Mouse (Mus musculus) liver, embryonic 14.5 days (tissue): ENCODE measurements around the gene Scamp4. TPM values are rescaled to one million over a fixed set of nuclear protein-coding genes. Genes with fewer than 3 reads are reported as not detected.

Source experiments
- ATAC-seq: fragments of 200-750 bp; cut with Nextera tagmentation; 2 replicates; pipeline ENCODE4 v1.8.0; 2017; ENCODE audit warnings: moderate number of reproducible peaks, mild to moderate bottlenecking, moderate library complexity; ENCODE audit not compliant: insufficient read depth
- DNase-seq, 3 experiments: peaks; one replicate each; pipeline ENCODE4 v3.0.0-alpha.2; 2012 to 2013; ENCODE audit warnings: low read depth in 3 of 3, low spot score in 3 of 3
- H3K27ac ChIP-seq: fragments of 300-500 bp; sonication (generic); 2 replicates; pipeline ENCODE4 v1.5.1; 2014; ENCODE audit warnings: moderate library complexity, mild to moderate bottlenecking, control low read depth, inconsistent platforms
- H3K27me3 ChIP-seq: fragments of 300-500 bp; sonication (generic); 2 replicates; pipeline ENCODE4 v1.6.1; 2014; ENCODE audit warnings: mild to moderate bottlenecking, low read length, moderate library complexity; ENCODE audit not compliant: control insufficient read depth, insufficient read depth
- H3K36me3 ChIP-seq: fragments of 300-500 bp; sonication (generic); replicated peaks from 2 replicates; pipeline ENCODE4 v1.6.1; 2014; ENCODE audit warnings: low read depth; ENCODE audit not compliant: control insufficient read depth, insufficient read depth
- H3K4me1 ChIP-seq, 2 experiments: fragments of 200-500 bp in 1 of 2; fragments of 300-500 bp in 1 of 2; sonication (generic) in 1 of 2; replicated peaks; 2 replicates each; pipeline ENCODE4 v1.6.1; 2012 to 2014; ENCODE audit warnings: antibody characterized with exemption in 1 of 2, inconsistent platforms in 1 of 2, low read length in 1 of 2; ENCODE audit not compliant: control insufficient read depth in 2 of 2, insufficient read depth in 2 of 2
- H3K4me2 ChIP-seq: fragments of 300-500 bp; sonication (generic); 2 replicates; pipeline ENCODE4 v1.6.1; 2014; ENCODE audit warnings: low read depth, mild to moderate bottlenecking, control low read depth, moderate library complexity
- H3K4me3 ChIP-seq, 2 experiments: fragments of 200-500 bp in 1 of 2; fragments of 300-500 bp in 1 of 2; sonication (generic) in 1 of 2; 2 replicates each; pipeline ENCODE4 v1.5.1; 2012 to 2014; ENCODE audit warnings: low read depth in 2 of 2, low read length in 2 of 2, mild to moderate bottlenecking in 2 of 2, control low read depth in 1 of 2, inconsistent platforms in 1 of 2, moderate library complexity in 1 of 2; ENCODE audit not compliant: insufficient read depth in 1 of 2
- H3K9ac ChIP-seq: fragments of 300-500 bp; sonication (generic); replicated peaks from 2 replicates; pipeline ENCODE4 v1.6.1; 2014; ENCODE audit warnings: mild to moderate bottlenecking, control low read depth, moderate library complexity
- H3K9me3 ChIP-seq: fragments of 300-500 bp; sonication (generic); 2 replicates; pipeline ENCODE4 v1.6.1; 2016; ENCODE audit warnings: low read length, mixed read lengths; ENCODE audit not compliant: control insufficient read depth
- CTCF ChIP-seq: IDR thresholded peaks from 2 replicates; pipeline ENCODE4 v1.5.1; 2016; ENCODE audit warnings: antibody characterized with exemption, low read depth, control low read depth
- EP300 ChIP-seq: IDR thresholded peaks from 2 replicates; pipeline ENCODE4 v1.6.1; 2016; ENCODE audit warnings: antibody characterized with exemption, low read depth
- WGBS: fragments of 180-500 bp; shearing (Covaris S2); extraction: QIAGEN DNeasy Blood & Tissue Kit; methylation state at CpG from one replicate; pipeline ENCODE4 v1.1.7; 2014; ENCODE audit not compliant: insufficient replicate concordance; 5-methylcytosine and 5-hydroxymethylcytosine counted together
- microRNA-seq: library from miRNA; unstranded; fragments of <30 nt; microRNA quantifications from one replicate; pipeline ENCODE4, GENCODE M21; 2016
- polyA plus RNA-seq, 2 experiments: library from polyadenylated mRNA; depleted of rRNA in 1 of 2; stranded (reverse) in 1 of 2; unstranded in 1 of 2; fragments of >200 nt; fragmentation: Nextera tagmentation in 1 of 2; extraction: Ambion mirVana in 1 of 2; gene quantifications; 2 replicates each; pipeline versions ENCODE4 v1.2.1 to v1.2.3; 2012 to 2014

Scamp4 gene
- polyA plus RNA-seq, 2 experiments: 22.0 to 34.6 TPM

GRCm38 (mm10) chr10:80663485-80664196, 61.0 kb downstream of the Scamp4 start:
- DNase-seq (no peak), ATAC-seq (0 out of 2 replicates have a peak, but pooled peaks have one; percentile 9)
- Histone ChIP-seq H3K4me3 (no peak overlapping the region), H3K4me2 (0 out of 2 replicates have a peak overlapping the region, but pooled peaks have one; percentile 18), H3K36me3 (peaks cover 28% of the 10 kb centered on the region), H3K9me3 (no peaks in the 10 kb centered on the region), H3K27me3 (no peaks in the 10 kb centered on the region), H3K27ac (peak overlapping the region; percentile 38), H3K4me1 (peaks cover 30 to 34% of the 10 kb centered on the region in 2 experiments), H3K9ac (no peak overlapping the region)
- TF ChIP-seq CTCF (no peak), EP300 (no peak)
- 7% methylated on average over 5 of the region's 5 CpGs for WGBS

GRCm38 (mm10) chr10:80664197-80665015, 61.7 kb downstream of the Scamp4 start:
- Histone ChIP-seq H3K27ac (peak overlapping the region; percentile 38), H3K36me3 (peaks cover 35% of the 10 kb centered on the region), H3K4me2 (peak overlapping the region; percentile 47), H3K4me3 (peak overlapping the region in 1 of 2 experiments; percentile 2; a peak in 1 of 4 replicates), H3K9me3 (no peaks in the 10 kb centered on the region), H3K27me3 (no peaks in the 10 kb centered on the region), H3K4me1 (peaks cover 25 to 28% of the 10 kb centered on the region in 2 experiments), H3K9ac (peak overlapping the region; percentile 15)
- no peak for TF ChIP-seq EP300
- no peak for TF ChIP-seq CTCF
- DNase-seq (no peak), ATAC-seq (peak; percentile 34; the same call in 1 of the 2 replicates)
- WGBS: 10% methylated on average over 16 of the region's 16 CpGs

DNA sequence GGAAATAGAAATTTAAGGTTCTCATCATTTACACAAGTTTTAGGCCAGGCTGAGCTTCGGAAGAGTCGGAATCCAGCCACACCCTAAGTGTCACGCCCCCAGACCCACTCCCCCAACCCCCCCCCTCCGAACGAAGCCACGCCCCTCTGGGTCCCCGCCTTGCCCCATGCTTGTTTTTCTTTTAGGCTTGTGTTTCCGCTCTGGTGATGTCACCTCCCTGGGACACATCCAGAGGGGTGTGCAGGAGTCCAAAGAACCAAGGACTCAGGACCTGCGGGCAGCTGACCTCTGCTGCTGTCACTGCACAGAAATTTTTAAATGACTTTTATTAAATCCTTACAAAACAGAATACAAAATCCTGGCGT, 62.3 kb downstream of the Scamp4 start:
- Histone ChIP-seq H3K36me3 (peaks cover 40% of the 10 kb centered on the region), H3K27ac (peak overlapping the region; percentile 38), H3K4me2 (peak overlapping the region; percentile 47), H3K4me3 (peak overlapping the region in 1 of 2 experiments; percentile 2; a peak in 1 of 4 replicates), H3K27me3 (no peaks in the 10 kb centered on the region), H3K9ac (peak overlapping the region; percentile 15), H3K4me1 (peaks cover 25 to 28% of the 10 kb centered on the region in 2 experiments), H3K9me3 (no peaks in the 10 kb centered on the region)
- WGBS: 11% methylated on average over 10 of the region's 10 CpGs
- ATAC-seq (peak; percentile 23; the same call in 1 of the 2 replicates), DNase-seq (no peak)
- TF ChIP-seq EP300 (no peak), CTCF (no peak)

Small RNA genes within 50 kb of the gene (microRNA-seq; reads per million reads assigned to microRNA genes)
- gene Mir6912: 1.3 reads per million

Other genes with a start within 250 kb of the Scamp4 start
- 0.08 and 0.10 TPM in 2 replicates for gene Plk5, start 246.4 kb upstream of the Scamp4 start, polyA plus RNA-seq (2012; rRNA removed)
- gene Plk5, start 246.4 kb upstream of the Scamp4 start, polyA plus RNA-seq (2014; fragmentation: Nextera tagmentation; extraction: Ambion mirVana): 0.09 TPM in 1 of 2 replicates, not detected in the other
- 3.2 and 3.3 TPM in 2 replicates for gene Mex3d, start 215.2 kb upstream of the Scamp4 start, polyA plus RNA-seq (2012; rRNA removed)
- gene Mex3d, start 215.2 kb upstream of the Scamp4 start, polyA plus RNA-seq (2014; fragmentation: Nextera tagmentation; extraction: Ambion mirVana): 0.55 and 1.1 TPM in 2 replicates
- gene Mbd3, start 203.3 kb upstream of the Scamp4 start, polyA plus RNA-seq (2012; rRNA removed): 66.7 and 79.5 TPM in 2 replicates
- 43.7 and 44.3 TPM in 2 replicates for gene Mbd3, start 203.3 kb upstream of the Scamp4 start, polyA plus RNA-seq (2014; fragmentation: Nextera tagmentation; extraction: Ambion mirVana)
- gene Uqcr11, start 196.0 kb upstream of the Scamp4 start, polyA plus RNA-seq (2012; rRNA removed): 359 and 571 TPM in 2 replicates
- gene Uqcr11, start 196.0 kb upstream of the Scamp4 start, polyA plus RNA-seq (2014; fragmentation: Nextera tagmentation; extraction: Ambion mirVana): 729 and 738 TPM in 2 replicates
- gene Tcf3, start 169.2 kb upstream of the Scamp4 start, polyA plus RNA-seq (2012; rRNA removed): 54.7 and 74.7 TPM in 2 replicates
- gene Tcf3, start 169.2 kb upstream of the Scamp4 start, polyA plus RNA-seq (2014; fragmentation: Nextera tagmentation; extraction: Ambion mirVana): 41.9 and 55.4 TPM in 2 replicates
- 0.02 TPM in 2 replicates for gene Onecut3, start 108.0 kb upstream of the Scamp4 start, polyA plus RNA-seq (2012; rRNA removed)
- gene Onecut3, start 108.0 kb upstream of the Scamp4 start, polyA plus RNA-seq (2014; fragmentation: Nextera tagmentation; extraction: Ambion mirVana): not detected in 2 replicates
- 0.01 and 0.02 TPM in 2 replicates for gene Atp8b3, start 63.7 kb upstream of the Scamp4 start, polyA plus RNA-seq (2012; rRNA removed)
- gene Atp8b3, start 63.7 kb upstream of the Scamp4 start, polyA plus RNA-seq (2014; fragmentation: Nextera tagmentation; extraction: Ambion mirVana): 0.05 TPM in 1 of 2 replicates, not detected in the other
- 19.1 and 24.8 TPM in 2 replicates for gene Rexo1, start 41.3 kb upstream of the Scamp4 start, polyA plus RNA-seq (2012; rRNA removed)
- 10.7 and 14.0 TPM in 2 replicates for gene Rexo1, start 41.3 kb upstream of the Scamp4 start, polyA plus RNA-seq (2014; fragmentation: Nextera tagmentation; extraction: Ambion mirVana)
- 12.5 and 13.8 TPM in 2 replicates for gene Klf16, start 25.6 kb upstream of the Scamp4 start, polyA plus RNA-seq (2012; rRNA removed)
- gene Klf16, start 25.6 kb upstream of the Scamp4 start, polyA plus RNA-seq (2014; fragmentation: Nextera tagmentation; extraction: Ambion mirVana): 10.6 and 12.3 TPM in 2 replicates
- gene Abhd17a, start 12.5 kb upstream of the Scamp4 start, polyA plus RNA-seq (2012; rRNA removed): 41.2 and 51.0 TPM in 2 replicates
- gene Abhd17a, start 12.5 kb upstream of the Scamp4 start, polyA plus RNA-seq (2014; fragmentation: Nextera tagmentation; extraction: Ambion mirVana): 55.0 and 63.4 TPM in 2 replicates
- gene Adat3, start within 50 bp of the Scamp4 start, polyA plus RNA-seq (2012; rRNA removed): 6.3 and 6.4 TPM in 2 replicates
- gene Adat3, start within 50 bp of the Scamp4 start, polyA plus RNA-seq (2014; fragmentation: Nextera tagmentation; extraction: Ambion mirVana): 3.8 and 4.9 TPM in 2 replicates
- gene Gm49322, start 3.1 kb downstream of the Scamp4 start, polyA plus RNA-seq (2012; rRNA removed): 1.2 and 1.3 TPM in 2 replicates
- gene Gm49322, start 3.1 kb downstream of the Scamp4 start, polyA plus RNA-seq (2014; fragmentation: Nextera tagmentation; extraction: Ambion mirVana): 0.19 and 0.28 TPM in 2 replicates
- gene Csnk1g2, start 20.0 kb downstream of the Scamp4 start, polyA plus RNA-seq (2012; rRNA removed): 46.9 and 51.3 TPM in 2 replicates
- gene Csnk1g2, start 20.0 kb downstream of the Scamp4 start, polyA plus RNA-seq (2014; fragmentation: Nextera tagmentation; extraction: Ambion mirVana): 25.5 and 27.0 TPM in 2 replicates
- gene Btbd2, start 54.2 kb downstream of the Scamp4 start, polyA plus RNA-seq (2012; rRNA removed): 8.2 and 11.3 TPM in 2 replicates
- gene Btbd2, start 54.2 kb downstream of the Scamp4 start, polyA plus RNA-seq (2014; fragmentation: Nextera tagmentation; extraction: Ambion mirVana): 8.6 and 12.0 TPM in 2 replicates
- 59.7 and 69.1 TPM in 2 replicates for gene Mknk2, start 75.2 kb downstream of the Scamp4 start, polyA plus RNA-seq (2012; rRNA removed)
- 58.7 and 74.3 TPM in 2 replicates for gene Mknk2, start 75.2 kb downstream of the Scamp4 start, polyA plus RNA-seq (2014; fragmentation: Nextera tagmentation; extraction: Ambion mirVana)
- 13.0 and 15.8 TPM in 2 replicates for gene Mob3a, start 99.1 kb downstream of the Scamp4 start, polyA plus RNA-seq (2012; rRNA removed)
- gene Mob3a, start 99.1 kb downstream of the Scamp4 start, polyA plus RNA-seq (2014; fragmentation: Nextera tagmentation; extraction: Ambion mirVana): 14.2 and 16.0 TPM in 2 replicates
- 9.9 and 11.3 TPM in 2 replicates for gene Izumo4, start 99.3 kb downstream of the Scamp4 start, polyA plus RNA-seq (2012; rRNA removed)
- gene Izumo4, start 99.3 kb downstream of the Scamp4 start, polyA plus RNA-seq (2014; fragmentation: Nextera tagmentation; extraction: Ambion mirVana): 4.0 and 6.0 TPM in 2 replicates
- gene Ap3d1, start 139.4 kb downstream of the Scamp4 start, polyA plus RNA-seq (2012; rRNA removed): 24.5 and 26.2 TPM in 2 replicates
- gene Ap3d1, start 139.4 kb downstream of the Scamp4 start, polyA plus RNA-seq (2014; fragmentation: Nextera tagmentation; extraction: Ambion mirVana): 20.1 and 22.4 TPM in 2 replicates
- gene Dot1l, start 152.3 kb downstream of the Scamp4 start, polyA plus RNA-seq (2012; rRNA removed): 11.5 and 11.6 TPM in 2 replicates
- gene Dot1l, start 152.3 kb downstream of the Scamp4 start, polyA plus RNA-seq (2014; fragmentation: Nextera tagmentation; extraction: Ambion mirVana): 7.1 and 8.3 TPM in 2 replicates
- gene Sf3a2, start 195.3 kb downstream of the Scamp4 start, polyA plus RNA-seq (2012; rRNA removed): 26.1 and 35.6 TPM in 2 replicates
- gene Sf3a2, start 195.3 kb downstream of the Scamp4 start, polyA plus RNA-seq (2014; fragmentation: Nextera tagmentation; extraction: Ambion mirVana): 36.1 and 40.7 TPM in 2 replicates
- 46.7 and 50.8 TPM in 2 replicates for gene Plekhj1, start 195.8 kb downstream of the Scamp4 start, polyA plus RNA-seq (2012; rRNA removed)
- gene Plekhj1, start 195.8 kb downstream of the Scamp4 start, polyA plus RNA-seq (2014; fragmentation: Nextera tagmentation; extraction: Ambion mirVana): 77.0 and 85.0 TPM in 2 replicates
- gene Amh, start 202.4 kb downstream of the Scamp4 start, polyA plus RNA-seq (2012; rRNA removed): 0.31 and 0.36 TPM in 2 replicates
- gene Amh, start 202.4 kb downstream of the Scamp4 start, polyA plus RNA-seq (2014; fragmentation: Nextera tagmentation; extraction: Ambion mirVana): 0.08 TPM in 1 of 2 replicates, not detected in the other
- 0.15 TPM in 1 of 2 replicates, not detected in the other for gene Jsrp1, start 210.6 kb downstream of the Scamp4 start, polyA plus RNA-seq (2012; rRNA removed)
- not detected in 2 replicates for gene Jsrp1, start 210.6 kb downstream of the Scamp4 start, polyA plus RNA-seq (2014; fragmentation: Nextera tagmentation; extraction: Ambion mirVana)
- 673 and 795 TPM in 2 replicates for gene Oaz1, start 223.8 kb downstream of the Scamp4 start, polyA plus RNA-seq (2012; rRNA removed)
- 1,285 and 1,384 TPM in 2 replicates for gene Oaz1, start 223.8 kb downstream of the Scamp4 start, polyA plus RNA-seq (2014; fragmentation: Nextera tagmentation; extraction: Ambion mirVana)
- 0.01 TPM in 1 of 2 replicates, not detected in the other for gene Lingo3, start 241.2 kb downstream of the Scamp4 start, polyA plus RNA-seq (2012; rRNA removed)
- gene Lingo3, start 241.2 kb downstream of the Scamp4 start, polyA plus RNA-seq (2014; fragmentation: Nextera tagmentation; extraction: Ambion mirVana): 0.04 TPM in 1 of 2 replicates, not detected in the other